Comparison of ENCODE assay signal across 8 mouse cellular contexts in genomic region chr1:180696626-180697352, GRCm38 (mm10). TPM values are rescaled to one million over a fixed set of nuclear protein-coding genes. Genes with fewer than 3 reads are reported as not detected.
DNase-seq lines count a peak whose midpoint lies in the region; ATAC-seq and TF ChIP-seq lines count a peak whose summit lies in the region.

Gene Mixl1 (minus strand): TSS chr1:180697034.

- under 1% methylated on average over 68 of the region's 79 CpGs for WGBS in forebrain, postnatal 0 days
- WGBS in limb, embryonic 14.5 days = 2% methylated on average over 74 of the region's 79 CpGs

- peaks cover 3% of the 10 kb centered on the region; the same call in 1 of the 2 replicates for H3K36me3 ChIP-seq in forebrain, postnatal 0 days (ENCODE audit: insufficient read depth)
- peaks cover 4% of the 10 kb centered on the region; the same call in 1 of the 2 replicates for H3K36me3 ChIP-seq in limb, embryonic 14.5 days (ENCODE audit: control insufficient read depth, insufficient read depth, low read length)

- no peaks in the 10 kb centered on the region for H3K4me1 ChIP-seq in forebrain, postnatal 0 days (ENCODE audit: insufficient read depth)
- H3K4me1 ChIP-seq in limb, embryonic 14.5 days (ENCODE audit: control insufficient read depth, insufficient read depth, low read length) = no peaks in the 10 kb centered on the region

- TF ChIP-seq CTCF in forebrain, postnatal 0 days (IDR thresholded peaks at IDR 0.05; ENCODE audit: low read depth) = no peak

- H3K9ac ChIP-seq in forebrain, postnatal 0 days = no peak within 1 kb of the TSS
- H3K9ac ChIP-seq in limb, embryonic 14.5 days (ENCODE audit: low read depth, low read length, severe bottlenecking) = peak within 1 kb of the TSS; percentile 51

- peak within 1 kb of the TSS; percentile 50 for H3K4me2 ChIP-seq in forebrain, postnatal 0 days (ENCODE audit: low read depth)
- H3K4me2 ChIP-seq in limb, embryonic 14.5 days (replicated peaks; ENCODE audit: low read depth, low read length, severe bottlenecking) = peak within 1 kb of the TSS; percentile 65

- ATAC-seq in forebrain, postnatal 0 days = peak; percentile 20
- ATAC-seq in limb, embryonic 14.5 days (ENCODE audit: low FRiP score, low read depth) = 0 out of 2 replicates have a peak, but pooled peaks have one; percentile 70
- ATAC-seq in monocyte, adult 5-6 weeks (replicated peaks; ENCODE audit: insufficient number of reproducible peaks, low FRiP score, low TSS enrichment, poor library complexity, severe bottlenecking) = no peak

- TF ChIP-seq POLR2A in limb, embryonic 14.5 days (IDR thresholded peaks at IDR 0.05; ENCODE audit: borderline replicate concordance, extremely low read depth, insufficient read depth, insufficient read length) = no peak

- DNase-seq in adrenal gland, postnatal 14 days = peak; percentile 16
- no peak for DNase-seq in adrenal gland, postnatal 4 days (ENCODE audit: low spot score in 2 of 2)
- peak; percentile 74 for DNase-seq in ES-CJ7 (ENCODE audit: low read depth, low spot score)
- DNase-seq in forebrain, postnatal 0 days = peak; percentile 9
- DNase-seq in limb, embryonic 14.5 days (ENCODE audit: low spot score) = no peak
- peak; percentile 43 for DNase-seq in retina, embryonic 14.5 days (ENCODE audit: low spot score)
- no peak for DNase-seq in urinary bladder, postnatal 36 days (ENCODE audit: low spot score in 2 of 2)

- H3K9me3 ChIP-seq in forebrain, postnatal 0 days (ENCODE audit: low read length) = no peaks in the 10 kb centered on the region
- H3K9me3 ChIP-seq in limb, embryonic 14.5 days (ENCODE audit: control insufficient read depth, low read length) = no peaks in the 10 kb centered on the region

- H3K4me3 ChIP-seq in forebrain, postnatal 0 days (ENCODE audit: low read depth, low read length) = peak within 1 kb of the TSS; percentile 34
- peak within 1 kb of the TSS; percentile 45 for H3K4me3 ChIP-seq in limb, embryonic 14.5 days (replicated peaks; ENCODE audit: low read length)

- H3K27ac ChIP-seq in forebrain, postnatal 0 days (ENCODE audit: low read depth, low read length) = no peak within 1 kb of the TSS
- no peak within 1 kb of the TSS for H3K27ac ChIP-seq in limb, embryonic 14.5 days (replicated peaks; ENCODE audit: low read depth, low read length)

- peaks cover 30% of the 10 kb centered on the region for H3K27me3 ChIP-seq in forebrain, postnatal 0 days (ENCODE audit: insufficient read depth, low read length)
- H3K27me3 ChIP-seq in limb, embryonic 14.5 days (ENCODE audit: control insufficient read depth, insufficient read depth, low read length) = peaks cover 27% of the 10 kb centered on the region

RNA-seq across cellular contexts. Expression of gene Mixl1, which starts in this region (rescaled TPM):
- total RNA-seq in adrenal gland, postnatal 14 days (2021) = not detected in 2 replicates
- under 1 TPM in 1 of 2 experiments, not detected in 1; 0.17 TPM for total RNA-seq in adrenal gland, postnatal 4 days (2021)
- total RNA-seq in forebrain, postnatal 0 days (2014; rRNA removed) = 0.67 TPM in 1 of 2 replicates, not detected in the other
- 0.10 and 0.38 TPM in 2 replicates for polyA plus RNA-seq in forebrain, postnatal 0 days (2015; fragmentation: Nextera tagmentation; extraction: Ambion mirVana)
- polyA plus RNA-seq in limb, embryonic 14.5 days (2012; rRNA removed) = 0.13 and 0.17 TPM in 2 replicates
- polyA plus RNA-seq in limb, embryonic 14.5 days (2014; fragmentation: Nextera tagmentation; extraction: Ambion mirVana) = 0.14 and 0.23 TPM in 2 replicates
- total RNA-seq in monocyte, adult 5-6 weeks (2017) = not detected in 3 replicates

Comparison
In these comparisons a context has a peak if more than half of its experiments do, and no peak if none do; other contexts are left out.
1. Peak in DNase-seq in adrenal gland, postnatal 14 days; RNA of the gene not detected or under 1 TPM.
2. Peak in DNase-seq, ATAC-seq, H3K4me3 ChIP-seq and H3K4me2 ChIP-seq in forebrain, postnatal 0 days; RNA of the gene not detected or under 1 TPM.
3. Peak in ATAC-seq, H3K4me3 ChIP-seq, H3K9ac ChIP-seq and H3K4me2 ChIP-seq in limb, embryonic 14.5 days; RNA of the gene not detected or under 1 TPM.
4. DNase-seq: peak in ES-CJ7 (single experiment) and retina, embryonic 14.5 days (single experiment); none in adrenal gland, postnatal 4 days (0 of 2), limb, embryonic 14.5 days (single experiment) and urinary bladder, postnatal 36 days (0 of 2).